Mouse (Mus musculus) heart, embryonic 16.5 days (tissue): ENCODE results near the gene Lbhd1. TPM values are rescaled to one million over a fixed set of nuclear protein-coding genes. Genes with fewer than 3 reads are reported as not detected.
"Not testable (repeated sequence)": the region's sequence is repeated elsewhere in the genome, so short reads cannot be mapped to it uniquely, and the experiment has no call there.

Source experiments
- ATAC-seq: fragments of 200-750 bp; cut with Nextera tagmentation; replicated peaks from 2 replicates; pipeline ENCODE4 v1.8.0; 2017; ENCODE audit warnings: moderate number of reproducible peaks; ENCODE audit not compliant: insufficient read depth, low FRiP score; ENCODE audit errors: extremely low read depth
- H3K27ac ChIP-seq: fragments of 300-500 bp; sonication (generic); 2 replicates; pipeline ENCODE4 v1.5.1; 2014; ENCODE audit warnings: mild to moderate bottlenecking, low read length, control low read depth, moderate library complexity
- H3K27me3 ChIP-seq: fragments of 300-500 bp; sonication (generic); 2 replicates; pipeline ENCODE4 v1.6.1; 2014; ENCODE audit warnings: low read length, mixed read lengths; ENCODE audit not compliant: control insufficient read depth, insufficient read depth
- H3K36me3 ChIP-seq: fragments of 300-500 bp; sonication (generic); 2 replicates; pipeline ENCODE4 v1.6.1; 2014; ENCODE audit not compliant: control insufficient read depth, insufficient read depth
- H3K4me1 ChIP-seq: fragments of 300-500 bp; sonication (generic); 2 replicates; pipeline ENCODE4 v1.6.1; 2014; ENCODE audit warnings: low read length, mixed read lengths; ENCODE audit not compliant: control insufficient read depth, insufficient read depth
- H3K4me2 ChIP-seq: fragments of 300-500 bp; sonication (generic); 2 replicates; pipeline ENCODE4 v1.6.1; 2014; ENCODE audit warnings: low read depth, mild to moderate bottlenecking, control low read depth, low read length
- H3K4me3 ChIP-seq: fragments of 300-500 bp; sonication (generic); 2 replicates; pipeline ENCODE4 v1.5.1; 2014; ENCODE audit warnings: mild to moderate bottlenecking, control low read depth, low read length
- H3K9ac ChIP-seq: fragments of 300-500 bp; sonication (generic); 2 replicates; pipeline ENCODE4 v1.6.1; 2014; ENCODE audit warnings: low read length, control low read depth
- H3K9me3 ChIP-seq: fragments of 300-500 bp; sonication (generic); replicated peaks from 2 replicates; pipeline ENCODE4 v1.6.1; 2016; ENCODE audit warnings: low read length; ENCODE audit not compliant: control insufficient read depth
- WGBS: fragments of 180-500 bp; shearing (Covaris S2); extraction: QIAGEN DNeasy Blood & Tissue Kit; methylation state at CpG from one replicate; pipeline ENCODE4 v1.1.7; 2014; 5-methylcytosine and 5-hydroxymethylcytosine counted together
- polyA plus RNA-seq: library from polyadenylated mRNA; unstranded; fragments of >200 nt; fragmentation: Nextera tagmentation; extraction: Ambion mirVana; gene quantifications from 2 replicates; pipeline ENCODE4 v1.2.1, GENCODE M21; 2015

Lbhd1 gene
- polyA plus RNA-seq, 1 experiment from 2014 or later, result 25.2 TPM

DNA sequence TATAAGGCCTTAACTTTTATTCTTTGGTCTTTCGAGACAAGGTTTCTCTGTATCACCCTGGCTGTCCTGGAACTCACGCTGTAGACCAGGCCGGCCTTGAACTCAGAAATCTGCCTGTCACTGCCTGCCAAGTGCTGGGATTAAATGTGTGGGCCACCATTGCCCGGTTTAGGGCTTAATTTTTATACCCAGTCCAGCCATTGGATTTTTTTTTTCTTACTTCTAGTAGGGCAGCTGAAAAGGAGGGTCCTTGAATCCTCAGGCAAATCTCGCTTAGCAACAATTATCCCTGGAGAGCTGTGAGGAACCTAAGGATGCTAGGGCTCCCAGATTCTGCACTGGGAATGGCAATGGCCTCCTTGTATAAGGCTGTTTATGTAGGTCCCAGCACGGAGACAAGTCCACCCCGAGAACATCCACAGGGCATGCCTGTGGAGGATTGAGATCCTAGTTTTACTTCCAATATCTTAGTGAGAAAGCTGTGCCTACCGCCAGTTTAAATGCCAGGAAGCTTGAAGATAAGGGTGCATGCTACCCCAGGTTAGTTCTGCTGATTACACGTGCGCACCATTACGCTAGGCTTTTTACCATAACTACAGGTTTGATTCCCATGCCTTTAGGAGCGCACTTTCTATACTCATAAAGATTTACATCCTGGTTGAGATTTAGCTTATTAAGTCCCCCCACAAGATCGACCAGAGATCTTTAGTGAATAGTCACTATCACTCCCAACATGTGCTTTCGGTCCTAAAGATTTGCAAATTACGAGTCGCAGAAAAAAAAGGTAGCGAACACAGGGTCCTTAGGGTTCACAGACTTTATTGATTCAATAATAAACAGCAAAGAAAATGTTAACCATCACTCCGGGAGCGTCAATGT, 4.3 kb downstream of the Lbhd1 start:
- Histone ChIP-seq H3K4me2 (peak overlapping the region; percentile 82), H3K27ac (peak overlapping the region; percentile 85), H3K27me3 (no peaks in the 10 kb centered on the region), H3K9ac (peak overlapping the region; percentile 86), H3K4me1 (peaks cover 15% of the 10 kb centered on the region), H3K4me3 (peak overlapping the region; percentile 77), H3K36me3 (peaks cover 5% of the 10 kb centered on the region; the same call in 1 of the 2 replicates), H3K9me3 (no peaks in the 10 kb centered on the region)
- 20% methylated on average over 19 of the region's 19 CpGs for WGBS
- ATAC-seq, result no peak

DNA sequence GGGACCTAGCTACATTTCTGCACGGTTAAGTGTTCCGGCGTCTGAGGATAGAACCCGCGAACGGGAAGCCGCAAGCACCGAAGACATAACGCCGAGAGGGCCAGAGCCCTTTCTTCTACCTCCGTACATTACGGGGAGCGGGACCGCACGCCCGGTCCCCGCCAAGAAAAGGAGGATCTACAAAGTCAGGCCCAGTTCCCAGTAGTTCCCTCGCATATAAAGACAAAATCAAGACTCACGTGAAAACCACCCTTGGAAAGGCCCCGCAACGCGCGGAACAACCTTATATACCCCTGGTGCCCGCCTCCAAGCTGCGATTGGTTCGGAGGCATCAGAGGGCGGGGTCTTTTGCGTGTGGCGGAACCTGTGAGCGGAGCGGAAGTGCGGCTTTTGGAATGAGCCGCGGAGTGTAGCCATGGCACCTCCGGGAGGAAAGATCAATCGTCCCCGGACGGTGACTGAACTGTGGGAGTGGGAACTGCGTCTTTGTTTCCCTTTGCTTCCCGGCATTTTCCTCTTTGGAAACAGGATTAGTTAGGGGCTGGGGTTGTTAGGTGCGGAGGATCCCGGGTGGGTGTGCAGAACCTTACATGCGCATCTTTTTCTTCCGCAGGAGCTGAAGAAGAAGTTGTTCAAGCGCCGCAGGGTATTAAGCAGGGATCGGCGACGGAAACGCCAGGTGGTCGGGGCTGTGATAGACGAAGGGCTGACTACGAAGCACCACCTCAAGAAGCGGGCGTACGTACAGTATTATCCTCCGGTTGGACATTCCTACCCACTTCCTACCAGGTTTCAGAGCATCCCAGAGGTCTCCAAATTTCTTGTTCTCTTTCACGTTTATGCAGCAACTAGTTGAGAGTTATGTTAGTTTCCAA, 5.2 kb downstream of the Lbhd1 start, which contains the start of the genes 1810009A15Rik and Gm49416:
TSS of gene 1810009A15Rik (plus strand) at position 343 of the 875 bp plus-strand sequence.
TSS of gene Gm49416 (plus strand) at position 416 of the 875 bp plus-strand sequence.
- H3K9ac ChIP-seq, result peak within 1 kb of the TSS; percentile 86
- peak within 1 kb of the TSS; percentile 77 for H3K4me3 ChIP-seq
- peak within 1 kb of the TSS; percentile 85 for H3K27ac ChIP-seq
- H3K36me3 ChIP-seq, result peaks cover 5% of the 10 kb centered on the region; the same call in 1 of the 2 replicates
- peaks cover 19% of the 10 kb centered on the region for H3K4me1 ChIP-seq
- H3K9me3 ChIP-seq, result no peaks in the 10 kb centered on the region
- WGBS, result under 1% methylated on average over 58 of the region's 58 CpGs
- H3K27me3 ChIP-seq, result no peaks in the 10 kb centered on the region
- peak; percentile 95; the same call in 1 of the 2 replicates for ATAC-seq
- peak within 1 kb of the TSS; percentile 86 for H3K4me2 ChIP-seq

DNA sequence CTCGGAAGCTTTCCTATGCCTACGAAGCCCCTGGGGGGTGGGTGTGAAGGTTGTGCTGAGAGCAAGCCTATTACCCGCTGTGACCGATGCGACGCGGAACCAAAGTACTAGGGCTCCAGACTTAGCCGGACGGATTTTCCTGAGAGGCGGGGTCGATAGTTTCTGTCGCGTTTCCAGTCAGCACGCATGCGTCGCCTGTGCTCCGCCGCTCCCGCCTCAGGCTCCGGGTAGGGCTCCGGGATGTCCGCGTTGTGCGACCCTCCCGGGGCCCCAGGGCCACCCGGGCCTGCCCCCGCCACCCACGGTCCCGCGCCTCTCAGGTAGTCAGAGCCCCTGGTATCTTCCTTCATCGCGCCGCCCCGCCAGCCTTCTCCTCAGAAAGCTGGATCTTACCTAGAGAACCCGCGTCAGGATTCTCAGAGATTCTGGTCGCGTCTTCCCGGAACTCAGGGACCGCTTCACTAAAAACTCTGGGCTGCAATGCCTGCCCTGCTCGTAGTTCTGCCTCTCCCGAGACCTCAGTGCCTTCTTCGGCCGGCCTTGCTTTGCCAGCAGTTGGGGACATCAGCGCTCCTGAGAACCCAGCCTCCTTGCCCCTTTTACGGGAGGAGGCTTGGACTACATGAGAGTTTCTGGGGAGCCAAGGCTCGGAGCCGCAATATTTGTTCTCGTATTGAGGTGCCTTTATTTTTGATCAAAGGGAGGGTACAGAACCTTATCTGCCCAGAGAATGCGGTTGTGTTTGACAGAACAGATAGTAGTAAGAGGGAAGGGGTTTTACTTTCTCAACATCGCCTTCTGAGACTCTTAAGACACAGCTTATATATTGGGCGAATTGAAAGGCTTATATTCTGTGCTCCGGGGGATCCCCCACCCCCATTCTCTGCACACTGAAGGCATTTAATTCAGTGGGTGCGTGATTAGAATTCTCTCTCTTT, 9.6 kb downstream of the Lbhd1 start, which contains the start of gene Ints5:
TSS of gene Ints5 (plus strand) at position 177 of the 938 bp plus-strand sequence.
- no peaks in the 10 kb centered on the region for H3K27me3 ChIP-seq
- H3K27ac ChIP-seq, result peak within 1 kb of the TSS; percentile 86
- WGBS, result 2% methylated on average over 53 of the region's 54 CpGs

DNA sequence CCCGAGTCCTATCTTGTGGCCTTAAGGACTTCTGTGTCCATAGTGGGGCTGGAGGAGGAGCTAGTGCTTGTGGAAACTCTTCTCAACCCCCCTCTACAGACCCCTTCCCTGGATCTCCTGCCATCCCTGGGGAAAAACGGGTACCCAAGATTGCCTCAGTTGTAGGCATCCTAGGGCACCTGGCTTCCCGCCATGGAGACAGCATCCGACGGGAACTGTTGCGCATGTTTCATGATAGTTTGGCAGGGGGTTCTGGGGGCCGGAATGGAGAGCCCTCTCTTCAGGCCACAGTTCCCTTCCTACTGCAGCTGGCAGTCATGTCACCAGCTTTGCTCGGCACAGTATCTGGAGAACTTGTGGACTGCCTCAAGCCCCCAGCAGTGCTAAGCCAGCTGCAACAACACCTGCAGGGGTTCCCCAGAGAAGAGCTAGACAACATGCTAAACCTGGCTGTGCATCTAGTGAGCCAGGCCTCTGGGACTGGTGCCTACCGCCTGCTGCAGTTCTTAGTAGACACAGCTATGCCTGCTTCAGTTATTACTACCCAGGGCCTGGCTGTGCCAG, 11.9 kb downstream of the Lbhd1 start:
- 82% methylated on average over 9 of the region's 9 CpGs for WGBS

More for the DNA sequence above, 9.6 kb downstream of the Lbhd1 start, which contains the start of gene Ints5:
- H3K9ac ChIP-seq, result peak within 1 kb of the TSS; percentile 92
- peak; percentile 33 for ATAC-seq
- H3K4me3 ChIP-seq, result peak within 1 kb of the TSS; percentile 80
- H3K9me3 ChIP-seq, result no peaks in the 10 kb centered on the region
- peaks cover 12% of the 10 kb centered on the region; the same call in 1 of the 2 replicates for H3K36me3 ChIP-seq
- peak within 1 kb of the TSS; percentile 94 for H3K4me2 ChIP-seq
- peaks cover 25% of the 10 kb centered on the region for H3K4me1 ChIP-seq

DNA sequence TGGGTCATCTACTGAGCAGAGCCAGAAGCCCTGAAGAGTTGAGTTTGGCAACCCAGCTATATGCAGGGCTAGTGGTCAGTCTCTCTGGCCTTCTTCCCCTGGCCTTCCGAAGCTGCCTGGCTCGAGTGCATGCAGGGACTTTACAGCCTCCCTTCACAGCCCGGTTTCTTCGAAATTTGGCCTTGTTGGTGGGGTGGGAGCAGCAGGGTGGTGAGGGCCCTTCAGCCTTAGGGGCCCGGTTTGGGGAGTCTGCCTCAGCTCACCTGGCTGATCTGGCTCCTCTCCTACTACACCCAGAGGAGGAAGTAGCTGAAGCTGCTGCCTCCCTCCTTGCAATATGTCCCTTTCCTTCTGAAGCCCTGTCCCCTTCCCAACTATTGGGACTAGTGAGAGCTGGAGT, 12.7 kb downstream of the Lbhd1 start:
- not testable (repeated sequence) for H3K9ac ChIP-seq, H3K36me3 ChIP-seq
- 80% methylated on average over 5 of the region's 5 CpGs for WGBS

More for the DNA sequence above, 11.9 kb downstream of the Lbhd1 start:
- no peaks in the 10 kb centered on the region for H3K27me3 ChIP-seq
- no peak for ATAC-seq
- no peak overlapping the region for H3K9ac ChIP-seq
- H3K4me1 ChIP-seq, result peaks cover 30% of the 10 kb centered on the region
- H3K4me3 ChIP-seq, result no peak overlapping the region
- H3K4me2 ChIP-seq, result no peak overlapping the region
- H3K27ac ChIP-seq, result no peak overlapping the region
- peaks cover 10% of the 10 kb centered on the region; the same call in 1 of the 2 replicates for H3K36me3 ChIP-seq
- H3K9me3 ChIP-seq, result no peaks in the 10 kb centered on the region

DNA sequence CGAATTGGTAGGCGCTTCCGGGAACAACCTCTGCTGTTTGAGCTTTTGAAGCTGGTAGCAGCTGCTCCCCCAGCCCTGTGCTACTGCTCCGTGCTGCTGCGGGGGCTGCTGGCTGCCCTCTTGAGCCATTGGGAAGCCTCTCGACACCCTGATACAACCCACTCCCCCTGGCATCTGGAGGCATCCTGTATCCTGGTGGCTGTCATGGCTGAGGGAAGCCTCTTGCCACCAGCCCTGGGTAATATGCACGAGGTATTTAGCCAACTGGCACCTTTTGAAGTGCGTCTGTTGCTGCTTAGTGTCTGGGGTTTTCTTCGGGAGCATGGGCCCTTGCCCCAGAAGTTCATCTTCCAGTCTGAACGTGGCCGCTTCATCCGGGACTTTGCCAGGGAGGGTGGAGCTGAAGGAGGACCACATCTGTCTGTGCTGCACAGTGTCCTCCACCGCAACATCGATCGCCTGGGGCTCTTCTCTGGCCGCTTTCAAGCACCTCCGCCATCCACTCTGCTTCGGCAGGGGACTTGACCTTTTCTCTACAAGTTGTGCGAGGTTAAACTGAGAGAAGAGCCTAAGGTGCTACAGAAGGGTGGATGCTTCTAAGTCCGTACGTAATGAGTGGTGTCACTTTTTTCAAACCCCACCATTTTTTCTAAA, 13.8 kb downstream of the Lbhd1 start:
- H3K36me3 ChIP-seq, H3K27me3 ChIP-seq, H3K9me3 ChIP-seq: not testable (repeated sequence)
- Histone ChIP-seq H3K4me2 (peak overlapping the region; percentile 76), H3K27ac (peak overlapping the region; percentile 88), H3K9ac (peak overlapping the region; percentile 74), H3K4me3 (peak overlapping the region; percentile 92), H3K4me1 (peaks cover 30% of the 10 kb centered on the region)
- peak; percentile 11 for ATAC-seq
- 17% methylated on average over 21 of the region's 21 CpGs for WGBS

More for the DNA sequence above, 12.7 kb downstream of the Lbhd1 start:
- H3K9me3 ChIP-seq, H3K4me3 ChIP-seq, H3K27me3 ChIP-seq, H3K4me2 ChIP-seq, H3K27ac ChIP-seq, ATAC-seq: not testable (repeated sequence)
- peaks cover 30% of the 10 kb centered on the region for H3K4me1 ChIP-seq

DNA sequence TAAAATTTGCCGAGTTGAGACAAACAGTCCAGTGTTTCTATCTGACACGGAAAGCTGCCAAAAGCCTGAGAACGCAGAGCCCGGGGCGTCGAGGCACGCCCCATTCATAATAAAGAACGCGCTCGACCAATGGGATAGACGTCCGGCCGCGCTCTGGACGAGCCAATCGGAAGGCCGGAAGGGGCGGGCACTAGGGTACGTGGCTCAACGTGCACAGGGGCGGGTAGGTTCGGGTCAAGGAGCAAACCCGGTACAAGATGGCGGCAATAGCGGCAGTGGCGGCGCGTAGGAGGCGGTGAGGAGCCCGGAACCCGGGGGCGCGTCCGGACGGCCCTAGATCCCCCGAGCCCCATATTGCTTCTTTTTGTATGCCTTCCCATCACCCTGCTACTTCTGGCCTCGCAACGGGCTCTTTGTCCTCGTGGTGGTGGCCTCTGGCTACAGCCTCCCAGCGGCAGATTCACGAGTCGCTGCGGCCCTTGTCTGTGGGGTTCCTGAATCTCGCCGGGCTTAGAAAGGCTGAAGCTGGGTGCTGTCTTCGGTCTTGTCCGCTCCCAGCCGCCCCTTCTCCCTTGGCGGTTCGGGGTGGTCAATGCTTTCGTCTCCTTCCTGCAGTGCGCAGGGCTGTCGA, 14.4 kb downstream of the Lbhd1 start, which contains the start of gene Ganab:
TSS of gene Ganab (plus strand) at position 207 of the 631 bp plus-strand sequence.
- peak within 1 kb of the TSS; percentile 92 for H3K4me3 ChIP-seq
- no peaks in the 10 kb centered on the region for H3K9me3 ChIP-seq
- H3K27ac ChIP-seq, result peak within 1 kb of the TSS; percentile 88
- H3K27me3 ChIP-seq, result no peaks in the 10 kb centered on the region
- H3K4me1 ChIP-seq, result peaks cover 27% of the 10 kb centered on the region
- H3K9ac ChIP-seq, result peak within 1 kb of the TSS; percentile 95
- WGBS, result under 1% methylated on average over 53 of the region's 53 CpGs
- H3K4me2 ChIP-seq, result peak within 1 kb of the TSS; percentile 79
- ATAC-seq, result peak; percentile 99
- H3K36me3 ChIP-seq, result peaks cover 13% of the 10 kb centered on the region
